ENCODE assay signal across 19 mouse cellular contexts in the genomic region with DNA sequence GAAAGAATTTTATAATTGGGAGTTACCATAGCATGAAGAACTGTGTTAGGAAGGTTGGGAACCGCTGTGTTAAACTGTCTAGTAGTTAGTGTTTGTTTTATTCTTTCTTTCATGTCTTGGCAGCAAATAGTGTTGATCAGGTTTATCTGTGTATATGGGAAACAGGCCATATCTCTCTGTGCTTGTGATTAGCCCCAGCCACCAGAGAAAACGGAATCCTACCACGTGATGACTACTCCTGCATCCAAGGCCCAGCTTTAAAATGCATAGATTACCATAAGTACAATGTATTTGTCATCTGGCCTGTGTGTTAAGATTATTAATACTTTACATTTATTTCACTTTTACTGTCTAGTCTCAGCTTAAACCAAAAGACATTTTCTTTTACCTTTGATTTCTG. TPM values are rescaled to one million over a fixed set of nuclear protein-coding genes. Genes with fewer than 3 reads are reported as not detected.
DNase-seq lines count a peak whose midpoint lies in the region; ATAC-seq and TF ChIP-seq lines count a peak whose summit lies in the region.
"Had no signal": no experiment of that assay in that cellular context is flagged by ENCODE, and none has a peak within 500 bp of the region (broad histone marks: within the 10 kb centered on the region; RNA-seq: fewer than 3 reads in every experiment).

No protein-coding gene starts in this region.

- H3K4me2 ChIP-seq in liver, embryonic 12.5 days, result no peak overlapping the region
- H3K4me2 ChIP-seq: embryonic facial prominence, embryonic 12.5 days; forebrain, embryonic 13.5 days; forebrain, embryonic 15.5 days had no signal

- peak; percentile 66 for DNase-seq in liver, adult 2 months (ENCODE audit: extremely low read depth, low read depth, low spot score)
- DNase-seq in cerebellum, postnatal 10 days, result no peak
- DNase-seq in cerebellum, adult 9-10 months, result no peak
- DNase-seq: adrenal gland, adult 8-10 months; adrenal gland, postnatal 14 days; adrenal gland, postnatal 36 days; cerebellum, adult 11-12 months; cerebellum, adult 2 months; cerebellum, adult 9-11 months; cerebellum, postnatal 25 days; forebrain, postnatal 0 days had no signal

- no peak overlapping the region for H3K4me3 ChIP-seq in liver, adult 2 months (ENCODE audit: insufficient read depth, low read depth, low read length)
- H3K4me3 ChIP-seq in liver, embryonic 12.5 days, result no peak overlapping the region
- H3K4me3 ChIP-seq: embryonic facial prominence, embryonic 10.5 days; embryonic facial prominence, embryonic 12.5 days; forebrain, embryonic 13.5 days; forebrain, embryonic 15.5 days had no signal

- H3K4me1 ChIP-seq in liver, adult 2 months (ENCODE audit: control insufficient read depth, insufficient read depth, low read length), result no peaks in the 10 kb centered on the region
- H3K4me1 ChIP-seq in liver, embryonic 12.5 days, result peaks cover 6% of the 10 kb centered on the region
- H3K4me1 ChIP-seq: embryonic facial prominence, embryonic 10.5 days; embryonic facial prominence, embryonic 12.5 days; forebrain, embryonic 13.5 days; forebrain, embryonic 15.5 days had no signal

- 12% methylated on average over 3 of the region's 3 CpGs for WGBS in liver, adult 2 months
- 62% methylated on average over 3 of the region's 3 CpGs for WGBS in liver, embryonic 12.5 days (ENCODE audit: insufficient replicate concordance)

- H3K27ac ChIP-seq in liver, adult 2 months (replicated peaks; ENCODE audit: insufficient read depth, low read depth, low read length), result no peak overlapping the region
- H3K27ac ChIP-seq in liver, embryonic 12.5 days, result no peak overlapping the region
- H3K27ac ChIP-seq: embryonic facial prominence, embryonic 10.5 days; embryonic facial prominence, embryonic 12.5 days; forebrain, embryonic 13.5 days; forebrain, embryonic 15.5 days had no signal

- H3K27me3 ChIP-seq in liver, adult 2 months (ENCODE audit: control insufficient read depth, insufficient read depth, low read length), result no peaks in the 10 kb centered on the region
- H3K27me3 ChIP-seq in liver, embryonic 12.5 days (replicated peaks), result no peaks in the 10 kb centered on the region
- H3K27me3 ChIP-seq: embryonic facial prominence, embryonic 12.5 days; forebrain, embryonic 13.5 days; forebrain, embryonic 15.5 days; Patski had no signal

- ATAC-seq in liver, embryonic 12.5 days, result no peak
- ATAC-seq in megakaryocyte progenitor cell, adult 5-6 weeks (replicated peaks; ENCODE audit: poor library complexity), result peak; percentile 50; the same call in 1 of the 2 replicates
- ATAC-seq: activated CD4-positive, CD25-positive, alpha-beta regulatory T cell, adult 4 months; forebrain, embryonic 13.5 days; forebrain, embryonic 15.5 days; forebrain, postnatal 0 days; Patski had no signal

- no peaks in the 10 kb centered on the region for H3K79me2 ChIP-seq in liver, adult 2 months (ENCODE audit: control insufficient read depth, insufficient read depth, low read length)

- H3K9ac ChIP-seq in liver, adult 2 months (ENCODE audit: low read depth, low read length), result no peak overlapping the region
- H3K9ac ChIP-seq in liver, embryonic 12.5 days, result no peak overlapping the region
- H3K9ac ChIP-seq: embryonic facial prominence, embryonic 12.5 days; forebrain, embryonic 13.5 days; forebrain, embryonic 15.5 days; forebrain, postnatal 0 days had no signal

- TF ChIP-seq CTCF in liver, adult 2 months (IDR thresholded peaks at IDR 0.05; ENCODE audit: low read depth, low read length), result no peak

- TF ChIP-seq POLR2A in liver, adult 2 months (IDR thresholded peaks at IDR 0.05; ENCODE audit: extremely low read depth, insufficient read depth, low read length), result no peak

- no peaks in the 10 kb centered on the region for H3K9me3 ChIP-seq in liver, embryonic 12.5 days (replicated peaks)
- H3K9me3 ChIP-seq: embryonic facial prominence, embryonic 10.5 days; embryonic facial prominence, embryonic 12.5 days; forebrain, embryonic 13.5 days; forebrain, embryonic 15.5 days had no signal

- H3K36me3 ChIP-seq in liver, adult 2 months (ENCODE audit: control insufficient read depth, insufficient read depth, low read length), result no peaks in the 10 kb centered on the region
- H3K36me3 ChIP-seq in liver, embryonic 12.5 days, result no peaks in the 10 kb centered on the region
- H3K36me3 ChIP-seq: embryonic facial prominence, embryonic 12.5 days; forebrain, embryonic 15.5 days had no signal

RNA-seq across cellular contexts. Expression of a gene that starts 51.9 kb away (rescaled TPM):
- total RNA-seq in liver, adult 2 months (2014; rRNA removed), result 5.6 and 8.2 TPM in 2 replicates
- polyA plus RNA-seq in liver, adult 2 months (2012; rRNA removed), result 5.6 and 7.7 TPM in 2 replicates
- polyA plus RNA-seq in liver, embryonic 12.5 days (2016; fragmentation: Nextera tagmentation; extraction: Ambion mirVana), result 7.0 and 7.6 TPM in 2 replicates
- total RNA-seq in megakaryocyte progenitor cell, adult 5-6 weeks (2015), result 8.6 and 10.3 TPM in 2 replicates
- 2.8 and 4.2 TPM in 2 replicates for total RNA-seq in megakaryocyte progenitor cell, adult 5-6 weeks (2017)
